Mouse (Mus musculus) heart, postnatal 0 days (tissue): ENCODE results near the gene Mrpl53. TPM values are rescaled to one million over a fixed set of nuclear protein-coding genes. Genes with fewer than 3 reads are reported as not detected.

Experiments
- ATAC-seq: fragments of 200-750 bp; cut with Nextera tagmentation; 2 replicates; pipeline ENCODE4 v1.8.0; 2017; ENCODE audit warnings: low read depth, moderate number of reproducible peaks, moderate library complexity; ENCODE audit not compliant: insufficient read depth
- DNase-seq: peaks from one replicate; pipeline ENCODE4 v3.0.0-alpha.2; 2016; ENCODE audit warnings: low spot score
- H3K27ac ChIP-seq: fragments of 300-500 bp; sonication (generic); 2 replicates; pipeline ENCODE4 v1.5.1; 2014; ENCODE audit warnings: low read depth, mild to moderate bottlenecking
- H3K27me3 ChIP-seq: fragments of 300-500 bp; sonication (generic); 2 replicates; pipeline ENCODE4 v1.6.1; 2014; ENCODE audit warnings: low read length, mixed read lengths; ENCODE audit not compliant: control insufficient read depth, insufficient read depth
- H3K36me3 ChIP-seq: fragments of 300-500 bp; sonication (generic); replicated peaks from 2 replicates; pipeline ENCODE4 v1.6.1; 2014; ENCODE audit warnings: low read length, mixed read lengths; ENCODE audit not compliant: control insufficient read depth, insufficient read depth
- H3K4me1 ChIP-seq: fragments of 300-500 bp; sonication (generic); 2 replicates; pipeline ENCODE4 v1.6.1; 2014; ENCODE audit warnings: antibody characterized with exemption; ENCODE audit not compliant: control insufficient read depth, insufficient read depth
- H3K4me2 ChIP-seq: fragments of 300-500 bp; sonication (generic); 2 replicates; pipeline ENCODE4 v1.6.1; 2014; ENCODE audit warnings: low read depth, mild to moderate bottlenecking, low read length, moderate library complexity
- H3K4me3 ChIP-seq: fragments of 300-500 bp; sonication (generic); 2 replicates; pipeline ENCODE4 v1.5.1; 2014; ENCODE audit warnings: low read depth, low read length
- H3K9ac ChIP-seq: fragments of 300-500 bp; sonication (generic); replicated peaks from 2 replicates; pipeline ENCODE4 v1.6.1; 2014; ENCODE audit warnings: low read depth, low read length, mixed read lengths
- H3K9me3 ChIP-seq: fragments of 300-500 bp; sonication (generic); replicated peaks from 2 replicates; pipeline ENCODE4 v1.6.1; 2016; ENCODE audit warnings: low read length; ENCODE audit not compliant: control insufficient read depth
- CTCF ChIP-seq: IDR thresholded peaks from 2 replicates; pipeline ENCODE4 v1.5.1; 2016; ENCODE audit warnings: antibody characterized with exemption, control low read depth, low read depth
- EP300 ChIP-seq: IDR thresholded peaks from 2 replicates; pipeline ENCODE4 v1.6.1; 2016; ENCODE audit warnings: antibody characterized with exemption, low read depth
- WGBS: fragments of 180-500 bp; shearing (Covaris S2); extraction: QIAGEN DNeasy Blood & Tissue Kit; methylation state at CpG from one replicate; pipeline ENCODE4 v1.1.7; 2014; 5-methylcytosine and 5-hydroxymethylcytosine counted together
- polyA plus RNA-seq: library from polyadenylated mRNA; unstranded; fragments of >200 nt; fragmentation: Nextera tagmentation; extraction: Ambion mirVana; gene quantifications from 2 replicates; pipeline ENCODE4 v1.2.1, GENCODE M21; 2015
- total RNA-seq: library from RNA; depleted of rRNA; stranded (reverse); fragments of >200 nt; gene quantifications from 2 replicates; pipeline ENCODE4 v1.2.3, GENCODE M21; 2014; ENCODE audit warnings: low replicate concordance

Mrpl53 gene
- total and polyA plus RNA-seq, 2 experiments from 2014 or later = 156 to 242 TPM

- Histone ChIP-seq H3K27ac (no peak within 1 kb of the TSS), H3K4me3 (peak within 1 kb of the TSS; percentile 68), H3K4me1 (peaks cover 20% of the 10 kb centered on the region), H3K9me3 (no peaks in the 10 kb centered on the region), H3K27me3 (no peaks in the 10 kb centered on the region), H3K36me3 (no peaks in the 10 kb centered on the region), H3K9ac (peak within 1 kb of the TSS; percentile 58), H3K4me2 (peak within 1 kb of the TSS; percentile 87)
- no peak for ATAC-seq
- DNase-seq = no peak
- WGBS = 29% methylated on average over 5 of the region's 5 CpGs
- no peak for TF ChIP-seq CTCF
- 0 out of 2 replicates have a peak, but pooled peaks have one; percentile 14 for TF ChIP-seq EP300
These were observed 16.5 kb downstream of the Mrpl53 start, which contains the start of gene Ino80b for GRCm38 (mm10) chr6:83125331-83125730. Ino80b (minus strand) TSS chr6:83125431.

- WGBS = 97% methylated on average over 5 of the region's 5 CpGs
- no peak overlapping the region for H3K4me3 ChIP-seq
- H3K9me3 ChIP-seq = no peaks in the 10 kb centered on the region
- H3K4me2 ChIP-seq = no peak overlapping the region
- H3K4me1 ChIP-seq = peaks cover 10% of the 10 kb centered on the region
- no peak overlapping the region for H3K27ac ChIP-seq
- no peaks in the 10 kb centered on the region for H3K27me3 ChIP-seq
- TF ChIP-seq EP300 (no peak), CTCF (peak; percentile 8; the same call in 1 of the 2 replicates)
- ATAC-seq = no peak
- DNase-seq = no peak
- no peak overlapping the region for H3K9ac ChIP-seq
- no peaks in the 10 kb centered on the region for H3K36me3 ChIP-seq
These were observed 18.6 kb downstream of the Mrpl53 start for GRCm38 (mm10) chr6:83127419-83127818.

DNA sequence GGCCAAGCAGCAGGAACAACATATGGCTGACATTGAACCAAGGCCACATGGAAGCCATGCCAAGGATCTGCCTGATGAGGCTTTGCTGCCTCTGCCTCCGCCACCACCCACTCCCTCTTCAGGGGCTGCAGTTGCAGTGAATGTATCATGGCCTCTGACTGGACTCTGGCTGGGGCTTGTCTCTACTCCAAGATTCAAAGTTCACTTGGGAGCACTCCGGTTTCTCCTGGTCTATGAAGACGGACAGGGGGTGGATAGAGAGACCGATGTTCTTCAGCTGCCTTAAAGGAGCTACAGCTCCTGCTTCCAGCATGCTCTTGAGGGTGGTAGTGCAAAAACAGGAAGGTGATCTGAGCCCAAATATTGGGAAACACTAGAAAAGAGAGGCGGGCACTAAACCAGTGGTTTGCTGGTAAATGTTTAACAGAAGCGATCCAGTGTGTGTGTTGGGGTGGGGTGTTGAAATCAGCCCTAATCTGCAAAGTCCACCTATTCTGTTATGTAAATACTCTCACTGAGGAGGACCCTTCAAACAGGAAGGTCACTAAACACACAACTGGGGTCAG lies 22.7 kb downstream of the Mrpl53 start:
- Histone ChIP-seq H3K4me3 (no peak overlapping the region), H3K36me3 (no peaks in the 10 kb centered on the region), H3K27me3 (no peaks in the 10 kb centered on the region), H3K4me2 (no peak overlapping the region), H3K27ac (no peak overlapping the region), H3K9me3 (no peaks in the 10 kb centered on the region), H3K9ac (no peak overlapping the region), H3K4me1 (peaks cover 11% of the 10 kb centered on the region)
- ATAC-seq (no peak), DNase-seq (no peak)
- no peak for TF ChIP-seq CTCF
- TF ChIP-seq EP300 = no peak
- WGBS = 64% methylated on average over 6 of the region's 6 CpGs

- DNase-seq = no peak
- Histone ChIP-seq H3K27ac (no peak overlapping the region), H3K4me2 (no peak overlapping the region), H3K4me3 (no peak overlapping the region), H3K27me3 (no peaks in the 10 kb centered on the region), H3K9ac (no peak overlapping the region), H3K9me3 (no peaks in the 10 kb centered on the region), H3K36me3 (no peaks in the 10 kb centered on the region), H3K4me1 (peaks cover 11% of the 10 kb centered on the region)
- WGBS = 79% methylated on average over 9 of the region's 9 CpGs
- TF ChIP-seq EP300 = no peak
- TF ChIP-seq CTCF = no peak
- ATAC-seq = no peak
These were observed 23.5 kb downstream of the Mrpl53 start for GRCm38 (mm10) chr6:83132176-83132919.

DNA sequence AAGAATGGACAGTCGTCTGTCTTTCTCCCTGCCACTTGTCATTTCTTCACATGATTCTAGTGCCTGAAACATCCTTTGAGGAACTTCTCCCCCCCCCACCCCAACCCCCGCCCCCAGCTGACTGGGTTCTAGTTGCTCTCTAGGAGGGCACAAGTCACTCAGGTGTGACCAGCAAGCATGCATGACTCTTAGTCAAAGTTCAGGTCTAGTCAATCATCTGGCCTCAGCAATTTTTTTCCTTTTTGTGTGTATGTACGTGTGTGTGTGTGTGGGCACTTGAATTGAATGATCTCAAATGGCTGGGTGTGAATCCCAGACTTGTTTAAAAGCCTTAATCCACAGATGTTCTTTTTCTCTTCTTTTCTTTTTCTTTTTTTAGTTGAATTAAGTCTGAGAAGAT lies 25.4 kb downstream of the Mrpl53 start:
- Histone ChIP-seq H3K9me3 (no peaks in the 10 kb centered on the region), H3K27me3 (no peaks in the 10 kb centered on the region), H3K4me2 (no peak overlapping the region), H3K4me3 (no peak overlapping the region), H3K4me1 (peaks cover 21% of the 10 kb centered on the region), H3K27ac (no peak overlapping the region), H3K36me3 (no peaks in the 10 kb centered on the region), H3K9ac (no peak overlapping the region)
- 65% methylated on average over 3 of the region's 3 CpGs for WGBS
- TF ChIP-seq EP300 (no peak), CTCF (no peak)
- DNase-seq (no peak), ATAC-seq (no peak)
